Mouse (Mus musculus): ENCODE measurements around the gene St3gal2. TPM values are rescaled to one million over a fixed set of nuclear protein-coding genes. Genes with fewer than 3 reads are reported as not detected.
"Not testable (repeated sequence)": the region's sequence is repeated elsewhere in the genome, so short reads cannot be mapped to it uniquely, and the experiment has no call there.

The St3gal2 gene
- polyA plus RNA-seq, 1 experiment from 2014 or later: 19.1 TPM

DNA sequence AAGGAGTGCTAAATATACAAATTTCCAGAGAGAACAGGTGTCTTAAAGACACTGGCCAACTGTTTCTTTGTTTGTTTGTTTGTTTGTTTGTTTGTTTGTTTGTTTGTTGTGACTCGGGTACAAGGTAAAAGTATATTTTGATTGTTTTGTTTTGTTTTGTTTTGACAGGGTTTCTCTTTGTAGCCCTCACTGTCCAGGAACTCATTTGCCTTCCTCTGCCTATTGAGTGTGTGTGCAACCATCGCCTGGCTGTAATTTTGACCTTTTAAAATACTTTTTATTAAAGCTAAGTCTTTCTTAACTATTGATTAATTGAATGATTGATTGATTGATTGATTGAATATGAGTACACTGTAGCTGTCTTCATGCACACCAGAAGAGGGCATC is 17.1 kb upstream of the St3gal2 start:
- H3K4me1 ChIP-seq (ENCODE audit: control insufficient read depth, insufficient read depth, low read length): no peaks in the 10 kb centered on the region
- no peaks in the 10 kb centered on the region for H3K9me3 ChIP-seq (ENCODE audit: control insufficient read depth, low read length)
- H3K4me3 ChIP-seq (ENCODE audit: low read depth, low read length): peak overlapping the region; percentile 55; the same call in 1 of the 2 replicates
- DNase-seq (ENCODE audit: low spot score) (no peak), ATAC-seq (ENCODE audit: insufficient read depth, low FRiP score, low TSS enrichment) (no peak)
- H3K4me2 ChIP-seq (ENCODE audit: low read depth): peak overlapping the region; percentile 45
- H3K27ac ChIP-seq (ENCODE audit: low read depth, low read length): no peak overlapping the region
- H3K9ac ChIP-seq (ENCODE audit: low read length): no peak overlapping the region
- H3K27me3 ChIP-seq (ENCODE audit: control insufficient read depth, insufficient read depth, low read length): no peaks in the 10 kb centered on the region
- 61% methylated on average over 2 of the region's 2 CpGs for WGBS
- H3K36me3 ChIP-seq (ENCODE audit: control insufficient read depth, insufficient read depth, low read length): no peaks in the 10 kb centered on the region

DNA sequence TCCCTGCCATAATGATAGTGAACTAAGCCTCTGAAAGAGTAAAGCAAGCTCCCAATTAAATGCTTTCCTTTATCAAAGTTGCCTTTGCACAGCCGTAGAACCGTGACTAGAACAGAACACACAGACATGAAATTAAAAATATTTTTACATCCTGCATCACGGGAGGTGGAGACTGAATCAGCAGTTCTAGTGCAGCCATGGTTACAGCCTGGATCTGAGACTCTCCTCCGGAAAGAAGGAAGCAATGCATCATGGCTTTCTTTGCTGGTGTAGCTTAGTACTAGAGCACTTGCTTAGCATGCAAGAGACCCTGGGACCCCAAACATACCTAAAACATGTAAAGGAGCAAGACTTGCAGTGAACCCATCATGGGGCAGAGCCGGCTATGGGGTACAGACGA is 14.3 kb upstream of the St3gal2 start:
- no peaks in the 10 kb centered on the region for H3K27me3 ChIP-seq (ENCODE audit: control insufficient read depth, insufficient read depth, low read length)
- no peak overlapping the region for H3K9ac ChIP-seq (ENCODE audit: low read length)
- H3K4me1 ChIP-seq (ENCODE audit: control insufficient read depth, insufficient read depth, low read length): no peaks in the 10 kb centered on the region
- H3K27ac ChIP-seq (ENCODE audit: low read depth, low read length): no peak overlapping the region
- DNase-seq (ENCODE audit: low spot score): no peak
- WGBS: 91% methylated on average over 6 of the region's 6 CpGs
- no peaks in the 10 kb centered on the region for H3K9me3 ChIP-seq (ENCODE audit: control insufficient read depth, low read length)
- H3K4me3 ChIP-seq (ENCODE audit: low read depth, low read length): no peak overlapping the region
- no peak overlapping the region for H3K4me2 ChIP-seq (ENCODE audit: low read depth)
- ATAC-seq (ENCODE audit: insufficient read depth, low FRiP score, low TSS enrichment): no peak
- H3K36me3 ChIP-seq (ENCODE audit: control insufficient read depth, insufficient read depth, low read length): no peaks in the 10 kb centered on the region

DNA sequence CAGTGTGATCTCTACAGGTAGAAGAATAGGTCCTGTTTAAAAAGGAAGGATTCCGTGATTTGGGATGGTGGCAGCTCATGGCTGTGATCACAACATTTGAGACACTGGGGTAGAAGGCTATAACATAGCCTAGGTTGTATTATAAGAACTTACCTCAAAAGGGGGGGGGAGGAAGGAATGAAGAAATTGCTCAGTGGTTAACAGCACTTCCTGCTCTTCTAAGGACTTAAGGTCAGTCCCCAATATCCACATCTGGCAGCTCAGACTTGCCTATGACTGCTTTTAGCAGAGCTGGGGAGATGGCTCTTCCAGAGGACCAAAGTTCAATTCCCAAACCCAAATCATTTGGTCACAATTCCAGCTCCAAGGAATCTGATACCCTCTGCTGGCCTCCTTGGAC is 13.0 kb upstream of the St3gal2 start:
- Histone ChIP-seq H3K27ac (ENCODE audit: low read depth, low read length) (no peak overlapping the region), H3K36me3 (ENCODE audit: control insufficient read depth, insufficient read depth, low read length) (no peaks in the 10 kb centered on the region), H3K4me2 (ENCODE audit: low read depth) (no peak overlapping the region), H3K4me3 (ENCODE audit: low read depth, low read length) (no peak overlapping the region), H3K4me1 (ENCODE audit: control insufficient read depth, insufficient read depth, low read length) (no peaks in the 10 kb centered on the region), H3K9ac (ENCODE audit: low read length) (no peak overlapping the region), H3K9me3 (ENCODE audit: control insufficient read depth, low read length) (no peaks in the 10 kb centered on the region), H3K27me3 (ENCODE audit: control insufficient read depth, insufficient read depth, low read length) (no peaks in the 10 kb centered on the region)
- no peak for ATAC-seq (ENCODE audit: insufficient read depth, low FRiP score, low TSS enrichment)
- 93% methylated on average over 1 of the region's 1 CpGs for WGBS
- DNase-seq (ENCODE audit: low spot score): no peak

DNA sequence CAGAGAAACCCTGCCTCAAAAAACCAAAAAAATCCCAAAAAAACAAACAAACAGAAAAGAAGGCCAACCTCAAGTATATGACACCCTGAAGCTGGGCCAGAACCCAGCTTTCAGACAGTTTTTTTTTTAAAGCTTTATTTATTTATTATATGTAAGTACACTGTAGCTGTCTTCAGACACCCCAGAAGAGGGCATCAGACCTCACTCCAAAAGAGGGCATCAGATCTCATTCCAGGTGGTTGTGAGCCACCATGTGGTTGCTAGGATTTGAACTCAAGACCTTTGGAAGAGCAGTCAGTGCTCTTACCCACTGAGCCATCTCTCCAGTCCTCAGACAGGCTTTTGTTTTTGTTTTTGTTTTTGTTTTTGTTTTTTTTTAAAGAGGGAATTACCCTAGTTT is 9.9 kb upstream of the St3gal2 start:
- ATAC-seq (ENCODE audit: insufficient read depth, low FRiP score, low TSS enrichment); H3K9me3 ChIP-seq (ENCODE audit: control insufficient read depth, low read length); H3K4me2 ChIP-seq (ENCODE audit: low read depth); H3K9ac ChIP-seq (ENCODE audit: low read length); H3K27ac ChIP-seq (ENCODE audit: low read depth, low read length); DNase-seq (ENCODE audit: low spot score); H3K4me1 ChIP-seq (ENCODE audit: control insufficient read depth, insufficient read depth, low read length); H3K36me3 ChIP-seq (ENCODE audit: control insufficient read depth, insufficient read depth, low read length); H3K27me3 ChIP-seq (ENCODE audit: control insufficient read depth, insufficient read depth, low read length); H3K4me3 ChIP-seq (ENCODE audit: low read depth, low read length): not testable (repeated sequence)

DNA sequence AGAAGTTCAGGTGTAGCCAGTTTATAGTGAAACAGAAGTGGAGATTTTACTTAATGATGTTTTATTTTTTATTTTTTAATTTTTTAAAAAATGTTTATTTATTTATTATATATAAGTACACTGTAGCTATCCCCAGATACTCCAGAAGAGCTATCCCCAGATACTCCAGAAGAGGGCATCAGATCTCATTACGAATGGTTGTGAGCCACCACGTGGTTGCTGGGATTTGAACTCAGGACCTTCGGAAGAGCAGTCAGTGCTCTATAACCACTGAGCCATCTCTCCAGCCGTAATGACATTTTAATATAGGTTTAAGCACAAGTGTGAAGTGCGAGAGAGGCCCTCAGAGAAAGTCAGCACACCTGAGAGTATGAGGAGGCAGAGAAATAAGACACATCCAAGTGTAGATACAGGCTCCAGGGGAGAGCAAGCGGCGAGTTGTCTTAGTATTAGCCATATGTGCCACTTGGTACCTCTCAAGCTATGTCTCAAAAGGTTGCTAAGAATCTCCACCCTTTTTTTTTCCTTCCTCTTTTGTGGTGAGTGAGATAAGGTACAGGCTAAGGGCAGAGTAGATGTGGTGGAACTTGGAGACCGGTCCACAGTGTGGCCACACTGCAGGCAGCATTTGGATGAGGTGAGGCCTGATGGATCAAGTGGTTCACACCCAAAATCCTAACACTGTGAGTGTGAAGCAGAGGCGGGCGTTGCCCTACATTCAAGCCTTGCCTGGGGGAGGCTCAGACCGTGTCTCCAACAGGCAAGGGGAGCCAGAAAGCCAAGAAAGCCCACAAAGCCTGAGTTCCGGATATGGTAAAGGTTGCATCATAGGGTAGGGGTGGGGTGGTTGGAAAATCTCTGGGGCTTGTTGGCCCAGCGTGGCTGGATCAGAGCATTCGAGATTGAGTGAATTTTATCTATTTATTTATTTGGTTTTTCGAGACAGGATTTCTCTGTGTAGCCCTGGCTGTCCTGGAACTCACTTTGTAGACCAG is 7.8 kb upstream of the St3gal2 start:
- WGBS: 83% methylated on average over 15 of the region's 15 CpGs

DNA sequence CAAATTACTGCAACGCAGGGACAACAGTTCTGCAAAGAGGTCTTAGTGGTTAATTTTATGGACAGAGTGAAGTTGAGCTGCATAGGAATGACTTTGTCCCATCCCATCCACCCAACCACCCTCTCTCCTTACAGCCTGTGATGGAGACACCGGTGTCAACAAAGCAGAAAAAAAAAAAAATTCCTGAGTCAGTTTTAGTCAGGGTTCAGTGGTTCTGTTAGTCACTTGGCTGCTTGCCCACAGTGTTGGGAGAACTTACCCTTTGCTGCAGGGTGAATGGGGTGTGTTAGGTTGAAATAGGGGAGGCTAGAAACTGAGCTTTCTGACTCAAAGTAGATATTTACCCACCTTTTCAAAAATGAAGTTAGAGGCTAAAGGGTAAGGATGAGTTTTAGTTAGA is 2.3 kb upstream of the St3gal2 start:
- no peak overlapping the region for H3K4me3 ChIP-seq (ENCODE audit: low read depth, low read length)
- no peak overlapping the region for H3K27ac ChIP-seq (ENCODE audit: low read depth, low read length)
- no peaks in the 10 kb centered on the region for H3K36me3 ChIP-seq (ENCODE audit: control insufficient read depth, insufficient read depth, low read length)
- ATAC-seq (ENCODE audit: insufficient read depth, low FRiP score, low TSS enrichment) (no peak), DNase-seq (ENCODE audit: low spot score) (peak; percentile 8)
- H3K4me2 ChIP-seq (ENCODE audit: low read depth): no peak overlapping the region
- H3K4me1 ChIP-seq (ENCODE audit: control insufficient read depth, insufficient read depth, low read length): peaks cover 15% of the 10 kb centered on the region
- 75% methylated on average over 2 of the region's 2 CpGs for WGBS
- H3K27me3 ChIP-seq (ENCODE audit: control insufficient read depth, insufficient read depth, low read length): no peaks in the 10 kb centered on the region
- H3K9me3 ChIP-seq (ENCODE audit: control insufficient read depth, low read length): no peaks in the 10 kb centered on the region
- H3K9ac ChIP-seq (ENCODE audit: low read length): no peak overlapping the region

More for the DNA sequence above, 7.8 kb upstream of the St3gal2 start:
- Histone ChIP-seq H3K36me3 (ENCODE audit: control insufficient read depth, insufficient read depth, low read length) (no peaks in the 10 kb centered on the region), H3K4me2 (ENCODE audit: low read depth) (no peak overlapping the region), H3K4me3 (ENCODE audit: low read depth, low read length) (no peak overlapping the region), H3K27me3 (ENCODE audit: control insufficient read depth, insufficient read depth, low read length) (no peaks in the 10 kb centered on the region), H3K27ac (ENCODE audit: low read depth, low read length) (no peak overlapping the region), H3K9ac (ENCODE audit: low read length) (no peak overlapping the region), H3K9me3 (ENCODE audit: control insufficient read depth, low read length) (no peaks in the 10 kb centered on the region), H3K4me1 (ENCODE audit: control insufficient read depth, insufficient read depth, low read length) (no peaks in the 10 kb centered on the region)
- ATAC-seq (ENCODE audit: insufficient read depth, low FRiP score, low TSS enrichment): no peak
- peak; percentile 1 for DNase-seq (ENCODE audit: low spot score)

DNA sequence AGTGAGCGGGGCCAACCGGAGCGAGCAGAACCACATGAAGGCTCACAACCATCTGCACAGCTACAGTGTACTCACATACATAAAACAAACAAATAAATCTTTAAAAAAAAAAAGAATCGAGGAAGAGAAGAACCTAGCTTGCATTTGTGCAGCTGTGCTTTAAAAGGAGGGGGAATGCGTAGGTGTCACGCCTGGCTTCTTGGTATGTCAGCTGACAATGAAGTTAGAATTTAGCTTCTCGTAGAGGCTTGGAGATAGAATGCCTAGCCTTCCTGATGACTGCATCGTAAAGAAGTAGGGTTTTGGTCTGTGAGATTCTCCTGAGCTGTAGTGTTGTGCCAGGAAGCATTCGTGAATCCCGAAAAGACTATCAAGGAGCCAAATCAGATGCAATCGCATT is 1.7 kb upstream of the St3gal2 start:
- no peak overlapping the region for H3K9ac ChIP-seq (ENCODE audit: low read length)
- ATAC-seq (ENCODE audit: insufficient read depth, low FRiP score, low TSS enrichment) (no peak), DNase-seq (ENCODE audit: low spot score) (peak; percentile 8)
- H3K4me2 ChIP-seq (ENCODE audit: low read depth): no peak overlapping the region
- H3K9me3 ChIP-seq (ENCODE audit: control insufficient read depth, low read length): no peaks in the 10 kb centered on the region
- H3K4me3 ChIP-seq (ENCODE audit: low read depth, low read length): no peak overlapping the region
- peaks cover 15% of the 10 kb centered on the region for H3K4me1 ChIP-seq (ENCODE audit: control insufficient read depth, insufficient read depth, low read length)
- H3K27ac ChIP-seq (ENCODE audit: low read depth, low read length): 0 out of 2 replicates have a peak overlapping the region, but pooled peaks have one; percentile 34
- H3K36me3 ChIP-seq (ENCODE audit: control insufficient read depth, insufficient read depth, low read length): no peaks in the 10 kb centered on the region
- WGBS: 63% methylated on average over 11 of the region's 11 CpGs
- H3K27me3 ChIP-seq (ENCODE audit: control insufficient read depth, insufficient read depth, low read length): no peaks in the 10 kb centered on the region

DNA sequence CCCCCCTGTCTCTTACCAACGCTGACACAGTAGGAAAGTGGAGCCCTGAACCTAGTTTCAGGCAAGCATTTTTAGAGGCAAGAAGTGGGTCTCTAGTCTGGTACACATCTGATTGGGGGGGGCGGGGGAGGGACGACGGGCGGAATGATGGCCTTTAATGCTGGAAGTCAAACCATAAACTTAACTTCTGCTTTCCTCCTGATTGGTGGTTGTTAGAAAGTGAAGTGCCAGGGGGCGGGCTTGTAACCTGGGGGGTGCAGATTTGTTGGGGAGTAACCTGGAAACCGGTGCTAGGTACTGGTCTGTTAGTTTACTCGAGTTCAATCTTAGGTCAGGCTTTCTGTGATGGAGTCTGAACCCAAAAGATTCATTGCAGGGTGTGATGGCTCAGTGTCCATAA is 1.3 kb upstream of the St3gal2 start:
- no peaks in the 10 kb centered on the region for H3K36me3 ChIP-seq (ENCODE audit: control insufficient read depth, insufficient read depth, low read length)
- H3K4me2 ChIP-seq (ENCODE audit: low read depth): no peak overlapping the region
- WGBS: 30% methylated on average over 8 of the region's 8 CpGs

More for the DNA sequence above, 1.3 kb upstream of the St3gal2 start:
- Histone ChIP-seq H3K9me3 (ENCODE audit: control insufficient read depth, low read length) (no peaks in the 10 kb centered on the region), H3K4me3 (ENCODE audit: low read depth, low read length) (no peak overlapping the region), H3K27ac (ENCODE audit: low read depth, low read length) (0 out of 2 replicates have a peak overlapping the region, but pooled peaks have one; percentile 34), H3K27me3 (ENCODE audit: control insufficient read depth, insufficient read depth, low read length) (no peaks in the 10 kb centered on the region), H3K9ac (ENCODE audit: low read length) (no peak overlapping the region), H3K4me1 (ENCODE audit: control insufficient read depth, insufficient read depth, low read length) (peaks cover 15% of the 10 kb centered on the region)
- DNase-seq (ENCODE audit: low spot score): no peak
- no peak for ATAC-seq (ENCODE audit: insufficient read depth, low FRiP score, low TSS enrichment)

All from neural tube, embryonic 11.5 days (tissue).